Mouse (Mus musculus): ENCODE measurements around the gene Gm14214.

- TF ChIP-seq CTCF (IDR thresholded peaks at IDR 0.05; ENCODE audit: low read depth, low read length): no peak
- no peak for TF ChIP-seq GATA1 (IDR thresholded peaks at IDR 0.05; ENCODE audit: borderline replicate concordance, low read length)
- no peak for TF ChIP-seq TAL1 (conservative IDR thresholded peaks at IDR 0.05; ENCODE audit: low read depth, low read length)
- no peak for TF ChIP-seq GATA2 (IDR thresholded peaks at IDR 0.05; ENCODE audit: borderline replicate concordance, low read depth, low read length)
- TF ChIP-seq POLR2AphosphoS5 (IDR thresholded peaks at IDR 0.05; ENCODE audit: insufficient replicate concordance, low read depth, low read length): no peak
Measured at GRCm38 (mm10) chr2:154789381-154789780, 19.6 kb upstream of the Gm14214 start.

Measured in G1E (cell line).